Mouse (Mus musculus) ZHBTc4 (cell line): ENCODE data around the gene Ift140.
A peak's percentile ranks its signal among the peaks of the same experiment; 100 is the strongest.

Experiments
- DNase-seq: peaks from one replicate; pipeline ENCODE4 v3.0.0-alpha.2; 2011; ENCODE audit warnings: low read depth, low spot score

The Ift140 gene

DNA sequence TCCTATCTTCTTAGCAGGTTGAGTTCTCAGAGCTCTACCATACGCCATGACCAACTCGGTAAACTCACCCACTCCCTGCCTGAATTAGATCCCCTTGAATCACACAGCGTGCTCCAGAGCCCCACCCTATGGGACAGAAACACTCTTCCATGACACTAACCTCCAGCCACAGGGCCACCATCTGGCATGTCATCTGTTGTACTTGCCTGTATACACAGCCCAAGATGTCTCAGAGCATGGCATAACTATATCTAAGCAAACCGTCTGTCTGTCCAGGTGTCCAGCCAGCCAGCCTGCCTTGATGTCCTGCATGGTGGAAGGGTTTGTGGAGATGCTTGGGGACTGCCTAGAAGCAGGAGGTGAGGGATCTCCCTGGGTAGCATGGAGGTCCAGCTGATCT, 61.0 kb downstream of the Ift140 start:
- DNase-seq = no peak

DNA sequence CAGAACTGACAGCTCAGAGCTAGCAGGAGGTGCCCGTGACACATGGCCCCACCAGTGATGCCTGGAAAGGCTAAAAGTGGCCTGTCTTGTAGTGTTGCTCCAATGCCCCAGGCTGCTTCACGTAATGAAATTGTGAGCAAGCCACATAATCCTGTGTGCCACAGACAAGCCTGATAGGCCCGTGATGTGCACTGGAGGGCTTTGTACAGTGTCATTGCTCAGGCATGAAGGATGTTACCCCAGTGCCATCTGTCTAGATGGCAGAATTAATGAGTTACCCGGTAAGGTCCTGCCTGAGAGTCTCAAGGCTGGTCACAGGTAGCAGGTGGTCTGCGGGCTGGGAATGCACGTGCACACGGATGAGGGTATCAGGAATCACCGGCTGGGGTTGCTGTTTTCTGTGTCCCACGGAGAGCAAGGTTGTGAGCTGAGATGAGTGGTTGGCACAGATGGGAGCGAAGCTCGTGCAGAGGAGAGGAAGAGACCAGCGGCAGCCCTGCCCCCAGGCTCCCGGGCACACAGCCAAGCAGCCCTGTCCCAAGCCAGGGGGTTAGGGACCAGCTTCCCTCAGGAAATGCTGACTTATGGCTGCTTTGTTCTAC, 62.0 kb downstream of the Ift140 start:
- no peak for DNase-seq

DNA sequence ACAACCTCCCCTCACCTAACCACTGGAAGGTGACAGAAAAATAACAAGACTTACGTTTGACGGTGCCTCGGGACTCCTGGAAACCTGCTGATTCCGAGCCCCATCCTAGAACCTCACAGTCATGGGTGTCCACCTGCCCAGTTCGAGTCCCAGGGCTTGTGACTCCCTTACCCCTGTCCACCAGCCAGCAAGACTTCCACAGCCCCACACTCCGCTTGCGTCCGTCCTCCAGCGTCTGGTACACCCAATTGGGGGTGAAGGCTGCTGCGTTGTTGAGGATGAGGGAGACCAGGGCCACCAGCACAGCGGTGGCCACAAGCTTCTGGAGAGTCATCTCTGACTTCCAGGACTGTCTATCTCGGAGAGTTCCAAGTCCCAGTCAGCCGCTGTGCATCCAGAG, 64.3 kb downstream of the Ift140 start:
- DNase-seq = no peak

DNA sequence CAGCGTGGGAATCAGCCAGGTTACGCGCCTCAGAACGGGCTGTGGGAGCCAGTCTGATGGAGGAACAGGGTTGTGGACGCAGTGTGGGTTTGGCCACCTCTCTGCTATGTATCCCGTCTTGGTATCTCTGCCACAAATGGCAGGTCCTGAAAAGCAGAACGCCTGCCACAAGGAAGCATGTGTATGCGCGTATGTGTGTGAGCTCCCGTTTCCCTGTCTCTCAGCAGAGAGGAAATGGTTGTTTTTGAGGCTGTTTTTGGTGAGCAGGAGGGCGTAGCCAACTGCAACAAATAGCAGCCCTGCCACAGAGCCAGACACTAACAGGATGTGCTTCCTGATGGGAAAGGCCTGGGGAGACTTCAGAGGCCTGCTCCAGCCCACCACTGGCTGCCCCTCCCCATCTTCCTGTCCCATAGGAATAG, 65.1 kb downstream of the Ift140 start:
- no peak for DNase-seq

DNA sequence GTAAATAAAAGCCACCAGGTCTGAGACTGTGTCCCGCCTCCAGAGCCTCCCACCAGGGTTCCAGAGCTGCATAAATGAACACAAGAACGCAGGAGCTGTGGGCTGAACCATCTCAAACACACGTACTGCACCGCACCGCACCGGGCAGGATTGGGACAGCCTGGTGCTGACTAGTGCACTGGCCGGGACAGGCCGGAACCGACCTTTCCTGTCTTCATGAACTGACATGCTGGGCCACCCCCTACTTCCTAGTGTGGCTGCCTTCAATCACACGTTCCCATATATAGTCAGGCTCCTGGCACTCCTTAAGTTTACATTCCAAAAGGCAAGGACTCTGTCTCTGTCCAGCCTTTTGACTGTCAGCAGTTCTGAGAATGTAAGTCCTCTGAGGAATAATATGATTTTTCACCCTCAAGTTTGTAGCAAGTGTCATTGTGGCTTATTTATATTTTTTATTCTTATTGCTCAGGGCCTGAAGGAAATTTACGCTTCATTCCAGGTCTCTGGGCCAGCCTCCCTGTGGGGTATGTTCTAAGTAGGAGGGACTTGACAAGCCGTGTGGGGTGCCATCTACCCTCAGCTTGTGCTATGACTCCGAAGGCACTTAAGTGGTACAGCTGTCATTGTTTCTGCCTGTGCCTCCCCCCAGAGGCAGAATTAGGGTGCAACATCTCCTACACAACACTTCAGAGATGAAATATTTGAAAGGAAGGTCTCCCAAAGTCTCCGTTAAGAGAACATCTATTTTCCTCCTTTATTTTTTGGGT, 66.4 kb downstream of the Ift140 start:
- DNase-seq = no peak

DNA sequence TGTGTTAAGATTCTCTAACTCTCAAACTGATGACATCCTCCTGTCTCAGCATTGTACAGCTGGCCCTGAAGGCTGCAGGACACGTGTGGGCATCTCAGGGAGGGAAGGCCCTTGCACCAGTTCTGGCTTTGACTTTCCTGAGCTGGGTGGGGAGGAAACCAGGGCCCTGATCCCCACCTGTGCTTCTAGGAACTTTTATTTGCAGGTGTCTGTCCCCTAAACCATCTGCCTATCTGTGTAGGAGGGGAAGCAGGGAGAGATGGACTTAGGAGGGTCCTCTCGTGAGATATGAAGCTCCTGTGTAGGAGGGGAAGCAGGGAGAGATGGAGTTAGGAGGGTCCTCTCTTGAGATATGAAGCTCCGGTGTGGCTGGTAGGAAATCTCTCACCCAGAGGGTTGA, 67.0 kb downstream of the Ift140 start:
- no peak for DNase-seq

DNA sequence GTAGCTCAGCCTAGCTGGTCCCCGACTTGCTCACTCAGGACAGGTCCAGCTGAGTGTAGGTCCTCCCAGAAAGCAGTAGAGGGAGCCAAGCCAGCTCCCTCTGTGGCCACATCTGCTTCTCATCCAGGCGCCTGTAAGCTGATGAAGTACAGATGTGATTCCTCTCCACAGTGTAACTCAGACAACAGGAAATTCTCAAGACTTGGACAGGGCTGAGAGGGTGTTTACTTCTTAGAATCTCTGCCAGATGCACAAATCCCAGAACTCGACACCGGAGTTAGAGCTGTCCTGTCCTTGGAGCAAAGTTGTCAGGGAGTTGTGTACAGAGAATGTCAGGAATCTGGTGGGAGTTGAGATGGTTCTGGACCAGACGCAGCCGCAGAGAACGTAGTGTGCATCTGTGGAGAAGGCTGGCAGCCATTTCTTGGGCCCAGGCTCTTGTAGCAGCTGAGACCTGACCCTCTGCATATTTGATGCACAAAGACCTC, 67.6 kb downstream of the Ift140 start, which contains the start of gene Tmem204:
Gene Tmem204, minus strand, starts transcription at position 148 of the 488 bp plus-strand sequence.
- peak; percentile 46 for DNase-seq

DNA sequence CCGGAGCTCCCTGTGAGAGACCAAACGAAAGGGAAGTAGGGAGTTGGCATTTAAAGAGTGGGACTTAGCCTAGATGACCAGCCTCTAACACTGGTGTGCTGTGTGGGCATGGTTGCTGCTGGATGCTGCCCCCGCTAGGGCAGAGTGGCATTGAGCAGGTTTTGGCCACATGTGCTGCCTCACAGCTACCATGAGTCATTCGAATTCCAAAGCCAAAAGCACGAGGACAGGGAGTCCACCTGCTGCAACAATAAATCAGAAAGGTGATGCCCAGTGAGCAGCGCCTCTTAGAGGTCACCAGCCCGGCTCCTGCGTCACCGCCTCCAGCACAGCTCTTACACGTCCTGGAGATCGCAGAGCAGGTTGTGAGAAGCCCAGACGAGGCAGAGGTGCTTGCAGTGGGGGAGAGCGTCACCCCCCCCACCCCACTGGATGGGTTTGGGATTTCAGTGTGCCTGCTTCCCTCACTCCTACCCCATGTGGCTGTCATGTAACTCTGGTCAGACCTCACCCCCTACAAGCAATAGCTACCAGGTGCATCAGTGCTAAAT, 69.0 kb downstream of the Ift140 start:
- no peak for DNase-seq

DNA sequence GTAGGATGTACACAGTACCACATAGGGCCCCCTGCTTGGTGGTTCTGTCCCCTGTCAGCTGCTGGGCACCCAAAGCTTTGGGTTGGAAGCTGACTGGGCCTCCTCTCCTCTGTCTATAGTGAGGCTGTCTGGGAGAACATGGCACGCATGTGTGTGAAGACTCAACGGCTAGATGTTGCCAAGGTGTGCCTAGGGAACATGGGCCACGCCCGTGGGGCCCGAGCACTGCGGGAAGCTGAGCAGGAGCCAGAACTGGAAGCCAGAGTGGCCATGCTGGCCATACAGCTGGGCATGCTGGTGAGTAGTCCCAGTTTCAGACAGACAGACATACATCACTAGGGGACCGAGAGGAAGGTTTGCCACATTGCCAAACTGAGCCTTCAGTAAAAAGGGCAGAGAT, 70.8 kb downstream of the Ift140 start:
- no peak for DNase-seq

DNA sequence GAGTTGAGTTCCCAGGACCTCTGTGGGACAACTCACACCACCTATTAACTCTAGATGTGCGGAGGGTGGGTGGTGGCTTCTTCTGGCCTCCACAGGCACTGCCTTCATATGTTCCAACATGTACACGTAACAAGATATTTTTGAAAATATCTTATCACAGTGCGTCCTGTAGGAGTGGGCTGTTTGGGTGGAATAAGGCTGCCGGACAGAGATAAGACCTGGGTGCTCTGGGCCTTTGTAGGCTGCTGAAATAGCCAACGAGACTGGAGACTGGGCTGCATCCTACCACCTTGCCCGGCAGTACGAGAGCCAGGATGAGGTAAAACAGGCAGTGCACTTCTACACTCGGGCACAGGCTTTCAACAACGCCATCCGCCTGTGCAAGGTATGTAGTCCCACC, 73.3 kb downstream of the Ift140 start:
- DNase-seq = peak; percentile 49

DNA sequence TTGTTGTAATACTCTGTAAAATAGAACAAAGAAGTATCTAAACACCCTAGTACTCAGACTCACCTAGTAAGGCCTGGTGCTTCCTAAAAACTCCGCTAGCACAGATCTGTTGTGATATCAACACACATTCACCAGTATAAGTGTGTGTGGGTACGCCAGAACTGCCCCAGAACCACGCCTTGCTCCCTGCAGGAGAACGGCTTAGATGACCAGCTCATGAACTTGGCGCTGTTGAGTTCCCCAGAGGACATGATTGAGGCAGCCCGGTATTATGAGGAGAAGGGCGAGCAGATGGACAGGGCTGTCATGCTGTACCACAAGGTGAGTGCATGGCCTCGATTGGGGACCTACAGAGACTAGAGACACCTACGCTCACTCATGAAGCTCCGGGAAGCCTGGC, 74.6 kb downstream of the Ift140 start:
- no peak for DNase-seq

DNA sequence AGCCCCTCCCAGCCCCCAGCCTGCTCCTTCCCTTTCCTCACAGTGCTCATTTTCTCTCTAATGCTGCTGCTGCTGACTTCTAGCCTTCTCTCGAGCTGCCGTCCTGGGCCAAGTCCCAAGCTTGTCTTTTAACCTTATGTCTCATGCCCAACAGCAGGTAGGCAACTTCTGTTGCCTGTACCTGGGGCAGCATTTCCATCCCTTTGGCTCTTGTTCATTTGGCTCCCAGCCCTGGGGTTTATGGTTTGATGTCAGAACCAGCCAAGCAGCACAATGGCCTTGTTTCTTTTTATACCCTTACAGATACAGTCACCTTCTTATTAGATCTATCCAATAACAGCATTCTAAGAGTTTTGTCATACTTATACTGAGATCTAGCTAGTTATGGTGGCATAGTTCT, 80.3 kb downstream of the Ift140 start:
- no peak for DNase-seq

DNA sequence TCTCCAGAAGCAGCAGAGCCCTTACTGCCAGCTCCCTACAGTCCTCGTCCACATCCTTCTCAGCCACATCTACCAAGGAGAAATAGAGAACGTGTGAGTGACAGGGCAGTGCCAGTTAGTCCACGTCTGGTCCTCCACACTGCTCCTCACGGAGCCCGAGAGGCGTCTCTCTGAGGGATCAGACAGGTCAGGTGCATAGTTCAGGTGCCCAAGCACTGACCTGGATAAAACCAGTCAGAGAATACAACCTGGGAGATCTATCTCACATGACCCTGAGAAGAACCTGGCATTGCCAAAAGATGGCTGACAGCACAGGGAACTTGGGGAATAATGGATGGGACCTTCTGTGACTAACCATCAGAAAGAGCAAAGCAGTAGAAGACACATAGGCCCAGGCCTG, 84.2 kb downstream of the Ift140 start:
- DNase-seq = peak; percentile 26

DNA sequence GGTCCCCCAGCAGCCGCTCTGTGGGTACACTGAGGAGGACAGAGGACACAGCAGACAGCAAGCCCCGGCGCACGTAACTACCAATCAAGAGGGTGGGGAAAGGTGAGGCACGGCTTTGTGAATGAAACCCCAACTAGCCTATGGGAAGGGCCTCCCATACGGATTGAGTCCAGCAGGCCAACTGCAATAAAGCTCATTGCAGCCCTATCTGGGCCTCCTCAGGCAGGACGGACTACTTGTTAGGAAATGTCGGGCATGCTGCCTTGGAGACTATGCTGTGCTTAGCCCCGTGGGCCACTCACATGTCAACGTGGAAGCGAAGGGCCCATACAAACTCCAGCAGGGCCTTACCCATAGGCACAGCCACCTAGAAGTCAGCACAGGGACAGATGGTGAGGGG, 85.5 kb downstream of the Ift140 start:
- DNase-seq = no peak

DNA sequence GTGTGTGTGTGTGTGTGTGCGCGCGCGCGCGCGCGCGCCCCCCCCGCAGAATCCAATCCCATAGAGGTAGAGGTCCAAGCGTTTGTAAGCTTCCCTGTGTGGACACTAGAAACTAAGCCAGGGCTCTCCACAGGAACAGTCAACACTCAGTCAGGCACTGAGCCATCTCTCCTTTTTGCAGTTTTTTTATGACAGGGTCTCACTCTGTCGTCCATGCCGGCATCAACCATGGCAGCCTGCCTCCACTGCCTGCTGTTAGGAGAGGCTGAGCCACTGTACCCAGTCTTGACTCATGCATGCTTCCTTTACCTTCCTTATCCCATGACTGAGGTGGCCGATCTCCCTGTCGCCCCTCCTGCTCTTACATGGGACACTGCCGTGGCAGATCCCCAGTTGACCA, 91.9 kb downstream of the Ift140 start:
- DNase-seq = no peak

DNA sequence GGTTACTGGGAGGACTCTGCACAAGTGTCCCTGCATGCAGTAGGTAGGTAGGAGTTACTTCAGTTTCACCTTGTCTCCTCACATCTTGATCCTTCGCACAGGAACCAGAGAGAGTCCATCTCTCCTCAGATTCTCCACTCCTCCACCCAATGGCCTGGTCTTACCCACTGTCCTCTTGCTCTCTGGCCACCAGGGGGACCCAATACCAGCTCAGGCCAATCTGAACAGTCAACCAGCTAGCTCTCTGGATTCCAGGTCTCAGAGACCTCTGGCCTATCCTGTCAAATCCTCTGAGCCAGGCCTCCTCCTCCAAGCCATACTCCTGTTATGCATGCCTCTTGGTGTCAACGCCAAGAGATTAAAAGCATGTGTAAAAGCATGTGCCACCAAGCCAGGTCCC, 93.7 kb downstream of the Ift140 start:
- DNase-seq = peak; percentile 67

DNA sequence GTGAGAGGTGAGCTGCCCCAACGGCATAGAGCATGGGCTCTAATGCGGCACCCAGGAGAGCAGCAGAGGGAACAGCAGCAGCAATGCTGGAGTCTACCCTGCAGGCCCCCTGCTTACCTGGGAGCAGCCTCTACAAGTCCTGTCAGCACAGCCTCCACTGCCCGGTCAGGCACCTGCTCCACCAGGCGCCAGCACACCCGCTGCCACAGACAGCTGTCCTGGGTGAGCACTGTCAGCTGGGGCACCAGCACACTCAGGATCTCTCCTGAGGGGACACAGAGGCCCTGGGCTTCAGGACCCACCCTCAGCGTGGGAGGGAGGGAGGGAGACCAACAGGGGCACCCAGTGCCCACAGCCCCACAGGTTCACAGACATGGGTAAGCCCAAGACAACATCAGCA, 94.7 kb downstream of the Ift140 start:
- DNase-seq = no peak

DNA sequence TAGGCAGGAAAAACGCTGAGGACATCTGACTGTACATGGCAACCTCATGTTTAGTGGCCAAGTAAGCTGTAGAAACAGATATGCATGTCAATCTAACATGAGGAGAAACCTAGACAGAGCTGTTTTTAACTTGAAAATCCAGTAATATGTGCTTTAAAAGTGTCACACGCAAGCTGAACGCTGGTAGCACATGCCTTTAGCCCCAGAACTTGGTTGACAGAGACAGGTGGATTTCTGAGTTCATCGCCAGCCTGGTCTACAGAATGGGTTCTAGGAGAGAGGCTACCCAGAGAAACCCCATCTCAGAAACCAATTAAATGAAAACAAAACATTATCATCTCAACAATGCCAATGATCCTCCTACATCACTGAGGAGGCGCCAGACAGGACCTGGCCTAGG, 95.3 kb downstream of the Ift140 start:
- DNase-seq = no peak

DNA sequence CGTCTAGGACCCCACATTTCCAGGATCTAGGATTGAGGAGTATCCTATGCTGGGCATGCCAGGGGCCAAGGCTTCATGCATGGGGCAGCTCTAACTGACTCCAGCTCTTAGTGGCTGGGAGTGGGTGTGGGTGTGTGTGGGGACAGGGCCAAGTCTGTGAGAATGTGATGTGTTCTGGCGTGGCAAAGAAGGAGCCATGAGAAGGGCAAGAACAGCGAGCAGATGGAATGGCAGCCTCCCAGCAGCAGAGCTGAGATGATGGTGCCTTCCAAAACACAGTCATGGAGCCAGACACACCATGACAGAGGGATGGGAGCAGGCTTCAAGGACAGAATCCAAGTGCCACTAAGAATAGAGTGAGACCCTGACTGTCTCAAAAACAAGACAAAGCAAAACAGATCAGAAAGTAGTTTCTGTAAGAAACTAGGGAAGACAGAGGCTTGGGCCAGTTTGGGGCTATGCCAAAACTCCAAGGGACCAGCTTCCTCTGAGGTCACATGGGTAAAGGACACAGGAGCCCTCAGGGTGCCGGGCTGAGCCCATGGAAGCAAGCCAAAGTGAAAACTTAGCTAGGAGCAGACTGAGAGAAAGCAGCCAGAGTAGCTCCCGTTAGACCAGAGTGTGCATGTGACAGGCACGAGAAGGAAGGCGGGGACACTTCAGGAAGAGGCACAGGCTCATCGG, 96.0 kb downstream of the Ift140 start:
- DNase-seq = no peak

DNA sequence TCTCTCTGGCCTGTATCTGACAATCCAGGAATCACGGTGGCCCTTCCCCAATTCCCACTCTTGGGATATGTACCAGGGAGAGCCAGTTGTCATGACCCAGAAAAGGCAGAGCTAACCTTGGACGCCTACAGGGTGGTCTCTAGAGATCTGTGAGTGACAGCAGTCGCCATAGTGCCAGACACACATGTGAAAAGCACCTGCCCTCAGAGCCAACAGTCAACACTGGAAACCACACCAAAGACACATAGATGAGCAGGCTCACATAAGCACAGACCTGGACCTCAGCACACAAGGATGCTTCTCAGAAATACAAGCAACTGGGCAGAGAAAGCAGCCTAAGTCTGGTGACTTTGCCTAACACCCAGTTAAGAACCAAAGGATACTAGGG, 96.5 kb downstream of the Ift140 start:
- no peak for DNase-seq

DNA sequence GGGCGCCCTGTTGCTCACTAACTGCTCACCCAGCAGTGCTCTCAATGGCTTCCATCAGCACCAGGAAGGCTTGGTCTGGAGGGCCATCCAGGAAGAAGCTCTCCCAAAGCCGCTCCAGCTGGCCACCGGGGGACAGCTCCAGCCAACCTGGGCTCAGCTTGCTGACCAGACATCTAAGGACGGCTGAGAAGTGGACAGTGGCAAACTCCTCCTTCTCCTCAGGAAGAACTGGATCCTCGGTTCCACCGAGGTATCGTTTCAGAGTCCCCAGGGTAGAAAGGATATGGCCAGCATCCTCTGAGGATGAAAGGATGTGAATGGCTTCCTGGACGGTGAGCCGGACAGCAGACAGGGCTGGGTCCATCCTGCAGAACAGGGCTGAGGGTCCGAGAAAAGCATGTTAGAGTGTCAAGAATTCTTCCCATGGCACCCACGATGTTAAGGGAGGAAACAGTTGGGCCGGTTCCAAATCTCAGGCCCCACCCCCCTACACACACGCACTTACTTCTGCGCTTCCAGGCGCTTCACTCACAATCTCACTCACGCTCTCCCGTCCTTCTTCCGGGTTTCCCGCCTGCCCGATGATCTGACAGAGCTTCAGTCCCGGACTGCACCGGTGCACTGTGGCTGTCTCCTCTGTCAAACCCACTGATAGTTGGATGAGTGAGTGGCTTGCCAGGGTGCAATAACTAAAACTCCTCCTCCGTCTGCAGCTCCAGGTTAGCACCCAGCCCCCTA, 99.2 kb downstream of the Ift140 start:
- DNase-seq = no peak
